Mouse (Mus musculus) lung, postnatal 0 days (tissue): ENCODE results near the gene Etv6. TPM values are rescaled to one million over a fixed set of nuclear protein-coding genes. Genes with fewer than 3 reads are reported as not detected.

Experiments
- ATAC-seq: fragments of 200-750 bp; cut with Nextera tagmentation; 2 replicates; pipeline ENCODE4 v1.8.0; 2017; ENCODE audit warnings: moderate library complexity
- DNase-seq: peaks from one replicate; pipeline ENCODE4 v3.0.0-alpha.2; 2016; ENCODE audit warnings: low spot score
- H3K27ac ChIP-seq: fragments of 300-500 bp; sonication (generic); 2 replicates; pipeline ENCODE4 v1.5.1; 2014; ENCODE audit warnings: antibody characterized with exemption, mild to moderate bottlenecking, low read length, mixed read lengths
- H3K27me3 ChIP-seq: fragments of 300-500 bp; sonication (generic); replicated peaks from 2 replicates; pipeline ENCODE4 v1.6.1; 2014; ENCODE audit warnings: low read length, mixed read lengths; ENCODE audit not compliant: insufficient read depth
- H3K36me3 ChIP-seq: fragments of 300-500 bp; sonication (generic); 2 replicates; pipeline ENCODE4 v1.6.1; 2014; ENCODE audit warnings: low read length, mixed read lengths; ENCODE audit not compliant: insufficient read depth
- H3K4me1 ChIP-seq: fragments of 300-500 bp; sonication (generic); 2 replicates; pipeline ENCODE4 v1.6.1; 2014; ENCODE audit warnings: antibody characterized with exemption, low read depth, low read length, mixed read lengths; ENCODE audit not compliant: insufficient read depth
- H3K4me2 ChIP-seq: fragments of 300-500 bp; sonication (generic); replicated peaks from 2 replicates; pipeline ENCODE4 v1.6.1; 2014; ENCODE audit warnings: low read depth, mild to moderate bottlenecking, low read length, moderate library complexity, mixed read lengths
- H3K4me3 ChIP-seq: fragments of 300-500 bp; sonication (generic); 2 replicates; pipeline ENCODE4 v1.5.1; 2014; ENCODE audit warnings: low read depth, low read length
- H3K9ac ChIP-seq: fragments of 300-500 bp; sonication (generic); replicated peaks from 2 replicates; pipeline ENCODE4 v1.6.1; 2014; ENCODE audit warnings: low read depth, mild to moderate bottlenecking
- H3K9me3 ChIP-seq: fragments of 300-500 bp; sonication (generic); 2 replicates; pipeline ENCODE4 v1.6.1; 2016; ENCODE audit warnings: low read length, mixed read lengths
- CTCF ChIP-seq: IDR thresholded peaks from 2 replicates; pipeline ENCODE4 v1.5.1; 2016; ENCODE audit warnings: antibody characterized with exemption, mild to moderate bottlenecking
- EP300 ChIP-seq: IDR thresholded peaks from 2 replicates; pipeline ENCODE4 v1.6.1; 2016; ENCODE audit warnings: antibody characterized with exemption, mild to moderate bottlenecking, control low read depth
- WGBS: fragments of 180-500 bp; shearing (Covaris S2); extraction: QIAGEN DNeasy Blood & Tissue Kit; methylation state at CpG from one replicate; pipeline ENCODE4 v1.1.7; 2014; 5-methylcytosine and 5-hydroxymethylcytosine counted together
- polyA plus RNA-seq: library from polyadenylated mRNA; unstranded; fragments of >200 nt; fragmentation: Nextera tagmentation; extraction: Ambion mirVana; gene quantifications from 2 replicates; pipeline ENCODE4 v1.2.1, GENCODE M21; 2015

The Etv6 gene
- polyA plus RNA-seq, 1 experiment from 2014 or later, result 5.5 TPM

GRCm38 (mm10) chr6:134115219-134115968, 79.9 kb downstream of the Etv6 start:
- ATAC-seq, result no peak
- TF ChIP-seq EP300 (no peak), CTCF (no peak)
- Histone ChIP-seq H3K27me3 (no peaks in the 10 kb centered on the region), H3K4me2 (no peak overlapping the region), H3K4me3 (no peak overlapping the region), H3K9me3 (no peaks in the 10 kb centered on the region), H3K9ac (no peak overlapping the region), H3K4me1 (peaks cover 8% of the 10 kb centered on the region), H3K36me3 (no peaks in the 10 kb centered on the region), H3K27ac (no peak overlapping the region)
- peak; percentile 23 for DNase-seq
- WGBS, result 68% methylated on average over 14 of the region's 14 CpGs

GRCm38 (mm10) chr6:134117380-134117938, 82.0 kb downstream of the Etv6 start:
- H3K4me2 ChIP-seq, result no peak overlapping the region
- ATAC-seq, result no peak
- 74% methylated on average over 13 of the region's 13 CpGs for WGBS

GRCm38 (mm10) chr6:134118506-134118905, 83.0 kb downstream of the Etv6 start:
- 78% methylated on average over 5 of the region's 5 CpGs for WGBS
- Histone ChIP-seq H3K36me3 (no peaks in the 10 kb centered on the region), H3K27ac (no peak overlapping the region), H3K9me3 (no peaks in the 10 kb centered on the region), H3K27me3 (no peaks in the 10 kb centered on the region), H3K4me1 (peaks cover 3% of the 10 kb centered on the region), H3K4me3 (no peak overlapping the region), H3K4me2 (no peak overlapping the region), H3K9ac (no peak overlapping the region)
- TF ChIP-seq EP300, result no peak
- no peak for TF ChIP-seq CTCF
- DNase-seq, result no peak
- ATAC-seq, result no peak

More at GRCm38 (mm10) chr6:134117380-134117938, 82.0 kb downstream of the Etv6 start:
- Histone ChIP-seq H3K36me3 (no peaks in the 10 kb centered on the region), H3K9ac (no peak overlapping the region), H3K9me3 (no peaks in the 10 kb centered on the region), H3K27me3 (no peaks in the 10 kb centered on the region), H3K4me3 (no peak overlapping the region), H3K4me1 (peaks cover 8% of the 10 kb centered on the region), H3K27ac (no peak overlapping the region)
- TF ChIP-seq CTCF (no peak), EP300 (no peak)
- no peak for DNase-seq

GRCm38 (mm10) chr6:134119136-134119535, 83.6 kb downstream of the Etv6 start:
- Histone ChIP-seq H3K4me1 (peaks cover 3% of the 10 kb centered on the region), H3K4me2 (no peak overlapping the region), H3K9me3 (no peaks in the 10 kb centered on the region), H3K4me3 (no peak overlapping the region), H3K36me3 (no peaks in the 10 kb centered on the region), H3K9ac (no peak overlapping the region), H3K27ac (no peak overlapping the region), H3K27me3 (no peaks in the 10 kb centered on the region)
- DNase-seq (peak; percentile 50), ATAC-seq (peak; percentile 40; the same call in 1 of the 2 replicates)
- TF ChIP-seq EP300 (no peak), CTCF (no peak)
- WGBS, result 8% methylated on average over 4 of the region's 4 CpGs

GRCm38 (mm10) chr6:134120227-134120626, 84.7 kb downstream of the Etv6 start:
- Histone ChIP-seq H3K4me2 (no peak overlapping the region; the same call in 1 of the 2 replicates), H3K4me3 (no peak overlapping the region), H3K4me1 (peaks cover 3% of the 10 kb centered on the region), H3K36me3 (no peaks in the 10 kb centered on the region), H3K27ac (peak overlapping the region; percentile 23), H3K9ac (no peak overlapping the region), H3K9me3 (no peaks in the 10 kb centered on the region), H3K27me3 (no peaks in the 10 kb centered on the region)
- TF ChIP-seq EP300, result no peak
- no peak for TF ChIP-seq CTCF
- peak; percentile 46 for ATAC-seq
- peak; percentile 64 for DNase-seq
- 53% methylated on average over 4 of the region's 4 CpGs for WGBS

- peak overlapping the region; percentile 25 for H3K4me2 ChIP-seq
These were observed 85.2 kb downstream of the Etv6 start for GRCm38 (mm10) chr6:134120712-134121111.

More at GRCm38 (mm10) chr6:134120712-134121111, 85.2 kb downstream of the Etv6 start:
- Histone ChIP-seq H3K9ac (no peak overlapping the region), H3K27ac (peak overlapping the region; percentile 23), H3K27me3 (no peaks in the 10 kb centered on the region), H3K4me3 (no peak overlapping the region), H3K4me1 (peaks cover 3% of the 10 kb centered on the region), H3K36me3 (no peaks in the 10 kb centered on the region), H3K9me3 (no peaks in the 10 kb centered on the region)
- peak; percentile 52 for ATAC-seq
- DNase-seq, result peak; percentile 86
- TF ChIP-seq CTCF, result no peak
- peak; percentile 46 for TF ChIP-seq EP300
- 20% methylated on average over 12 of the region's 12 CpGs for WGBS
